Mouse (Mus musculus) megakaryocyte, embryonic 14.5 days (primary cell): Measurements from ENCODE around the gene Ppfia1. TPM values are rescaled to one million over a fixed set of nuclear protein-coding genes. Genes with fewer than 3 reads are reported as not detected.

Experiments used
- H3K27me3 ChIP-seq: replicated peaks from 2 replicates; pipeline ENCODE3; 2012; ENCODE audit warnings: inconsistent platforms
- H3K36me3 ChIP-seq: replicated peaks from 2 replicates; pipeline ENCODE3; 2012; ENCODE audit warnings: low read length, inconsistent platforms, mixed read lengths
- H3K4me1 ChIP-seq: 2 replicates; pipeline ENCODE4 v1.6.1; 2012; ENCODE audit warnings: inconsistent platforms
- H3K4me3 ChIP-seq: replicated peaks from 2 replicates; pipeline ENCODE3; 2012; ENCODE audit warnings: moderate library complexity, mild to moderate bottlenecking, inconsistent platforms
- H3K9me3 ChIP-seq: 2 replicates; pipeline ENCODE4 v1.6.1; 2012; ENCODE audit warnings: inconsistent platforms
- FLI1 ChIP-seq: IDR thresholded peaks from 2 replicates; pipeline ENCODE4 v1.6.1; 2012; ENCODE audit warnings: low read length, inconsistent platforms, mixed read lengths
- GATA1 ChIP-seq: IDR thresholded peaks from 3 replicates; pipeline ENCODE4 v1.6.1; 2012; ENCODE audit warnings: mixed read lengths, low read length, inconsistent platforms, borderline replicate concordance
- polyA plus RNA-seq: library from polyadenylated mRNA; stranded (reverse); fragments of >175 nt; gene quantifications from 2 replicates; pipeline ENCODE4 v1.2.3, GENCODE M21; 2012; ENCODE audit warnings: low replicate concordance; ENCODE audit not compliant: insufficient read depth

The Ppfia1 gene
- polyA plus RNA-seq, 1 experiment = 183 TPM

- H3K4me3 ChIP-seq = peak overlapping the region; percentile 68
- H3K36me3 ChIP-seq = peaks cover 99% of the 10 kb centered on the region
- peaks cover 100% of the 10 kb centered on the region for H3K4me1 ChIP-seq
- H3K27me3 ChIP-seq = no peaks in the 10 kb centered on the region
- no peaks in the 10 kb centered on the region for H3K9me3 ChIP-seq
- TF ChIP-seq GATA1 (no peak), FLI1 (no peak)
Measured at GRCm38 (mm10) chr7:144506807-144507206, 46.7 kb downstream of the Ppfia1 start.

GRCm38 (mm10) chr7:144503959-144504358 is 49.6 kb downstream of the Ppfia1 start:
- Histone ChIP-seq H3K4me1 (peaks cover 99% of the 10 kb centered on the region), H3K4me3 (peak overlapping the region; percentile 44), H3K27me3 (no peaks in the 10 kb centered on the region), H3K9me3 (no peaks in the 10 kb centered on the region), H3K36me3 (peaks cover 99% of the 10 kb centered on the region)
- TF ChIP-seq GATA1 (no peak), FLI1 (no peak)

- Histone ChIP-seq H3K4me1 (peaks cover 99% of the 10 kb centered on the region), H3K9me3 (no peaks in the 10 kb centered on the region), H3K4me3 (peak overlapping the region; percentile 69), H3K27me3 (no peaks in the 10 kb centered on the region), H3K36me3 (peaks cover 96% of the 10 kb centered on the region)
- TF ChIP-seq FLI1 (peak; percentile 93), GATA1 (peak; percentile 99)
Measured at GRCm38 (mm10) chr7:144492931-144493330, 60.6 kb downstream of the Ppfia1 start.

GRCm38 (mm10) chr7:144490201-144490873 is 63.2 kb downstream of the Ppfia1 start:
- Histone ChIP-seq H3K36me3 (peaks cover 96% of the 10 kb centered on the region), H3K9me3 (no peaks in the 10 kb centered on the region)

GRCm38 (mm10) chr7:144489067-144489774 is 64.3 kb downstream of the Ppfia1 start:
- H3K4me1 ChIP-seq = peaks cover 100% of the 10 kb centered on the region
- no peaks in the 10 kb centered on the region for H3K9me3 ChIP-seq
- H3K4me3 ChIP-seq = peak overlapping the region; percentile 71
- no peak for TF ChIP-seq GATA1
- peak; percentile 18; the same call in 1 of the 2 replicates for TF ChIP-seq FLI1
- peaks cover 96% of the 10 kb centered on the region for H3K36me3 ChIP-seq
- H3K27me3 ChIP-seq = no peaks in the 10 kb centered on the region

More at GRCm38 (mm10) chr7:144490201-144490873, 63.2 kb downstream of the Ppfia1 start:
- TF ChIP-seq FLI1 (no peak), GATA1 (no peak)
- H3K27me3 ChIP-seq = no peaks in the 10 kb centered on the region
- H3K4me3 ChIP-seq = peak overlapping the region; percentile 29
- H3K4me1 ChIP-seq = peaks cover 100% of the 10 kb centered on the region

- peaks cover 95% of the 10 kb centered on the region for H3K36me3 ChIP-seq
Measured at GRCm38 (mm10) chr7:144480314-144480713, 73.2 kb downstream of the Ppfia1 start.

GRCm38 (mm10) chr7:144479569-144479968 is 74.0 kb downstream of the Ppfia1 start:
- peaks cover 19% of the 10 kb centered on the region for H3K9me3 ChIP-seq
- H3K4me1 ChIP-seq = peaks cover 91% of the 10 kb centered on the region
- H3K27me3 ChIP-seq = no peaks in the 10 kb centered on the region
- H3K4me3 ChIP-seq = no peak overlapping the region
- TF ChIP-seq FLI1 (no peak), GATA1 (no peak)
- peaks cover 95% of the 10 kb centered on the region for H3K36me3 ChIP-seq

More at GRCm38 (mm10) chr7:144480314-144480713, 73.2 kb downstream of the Ppfia1 start:
- Histone ChIP-seq H3K27me3 (no peaks in the 10 kb centered on the region), H3K4me3 (no peak overlapping the region), H3K9me3 (peaks cover 19% of the 10 kb centered on the region), H3K4me1 (peaks cover 92% of the 10 kb centered on the region)
- TF ChIP-seq FLI1 = no peak

- Histone ChIP-seq H3K36me3 (peaks cover 88% of the 10 kb centered on the region), H3K4me3 (no peak overlapping the region), H3K9me3 (peaks cover 19% of the 10 kb centered on the region), H3K27me3 (no peaks in the 10 kb centered on the region), H3K4me1 (peaks cover 88% of the 10 kb centered on the region)
- TF ChIP-seq GATA1 = no peak
- TF ChIP-seq FLI1 = no peak
Measured at GRCm38 (mm10) chr7:144475741-144476140, 77.8 kb downstream of the Ppfia1 start.

- peaks cover 78% of the 10 kb centered on the region for H3K36me3 ChIP-seq
- H3K4me3 ChIP-seq = no peak overlapping the region
- TF ChIP-seq GATA1 (no peak), FLI1 (no peak)
- peaks cover 23% of the 10 kb centered on the region for H3K9me3 ChIP-seq
- H3K4me1 ChIP-seq = peaks cover 88% of the 10 kb centered on the region
- no peaks in the 10 kb centered on the region for H3K27me3 ChIP-seq
Measured at GRCm38 (mm10) chr7:144473486-144473885, 80.0 kb downstream of the Ppfia1 start.

- TF ChIP-seq FLI1 = no peak
- no peak for TF ChIP-seq GATA1
- Histone ChIP-seq H3K4me1 (peaks cover 96% of the 10 kb centered on the region), H3K9me3 (peaks cover 15% of the 10 kb centered on the region), H3K36me3 (peaks cover 64% of the 10 kb centered on the region), H3K4me3 (peak overlapping the region; percentile 87), H3K27me3 (no peaks in the 10 kb centered on the region)
Measured at GRCm38 (mm10) chr7:144471103-144471502, 82.4 kb downstream of the Ppfia1 start.
